Mouse (Mus musculus) layer of hippocampus, adult 18-20 months (tissue): ENCODE results near the gene C2cd5. TPM values are rescaled to one million over a fixed set of nuclear protein-coding genes. Genes with fewer than 3 reads are reported as not detected.

Experiments used
- DNase-seq, 2 experiments: peaks; one replicate each; pipeline ENCODE4 v3.0.0; 2022; ENCODE audit warnings: low spot score in 2 of 2
- total RNA-seq, 2 experiments: library from RNA; stranded (reverse); gene quantifications; 2 replicates each; pipeline ENCODE4 v1.2.3; 2021

C2cd5 gene
- total RNA-seq, 2 experiments from 2014 or later, result 85.2 to 88.4 TPM

GRCm38 (mm10) chr6:143073914-143074313 is 26.0 kb downstream of the C2cd5 start:
- DNase-seq, result no peak

GRCm38 (mm10) chr6:143073476-143073875 is 26.5 kb downstream of the C2cd5 start:
- DNase-seq, result no peak

GRCm38 (mm10) chr6:143072412-143073014 is 27.4 kb downstream of the C2cd5 start:
- no peak for DNase-seq

GRCm38 (mm10) chr6:143070736-143071135 is 29.2 kb downstream of the C2cd5 start:
- no peak for DNase-seq

- no peak for DNase-seq
Measured at GRCm38 (mm10) chr6:143070019-143070418, 29.9 kb downstream of the C2cd5 start.

- DNase-seq, result no peak
Measured at GRCm38 (mm10) chr6:143069606-143070005, 30.3 kb downstream of the C2cd5 start.

- no peak for DNase-seq
Measured at GRCm38 (mm10) chr6:143068181-143068915, 31.6 kb downstream of the C2cd5 start.

GRCm38 (mm10) chr6:143067654-143068053 is 32.3 kb downstream of the C2cd5 start:
- no peak for DNase-seq

GRCm38 (mm10) chr6:143066859-143067258 is 33.1 kb downstream of the C2cd5 start:
- DNase-seq, result no peak

GRCm38 (mm10) chr6:143064047-143064446 is 35.9 kb downstream of the C2cd5 start:
- no peak for DNase-seq

- peak; percentile 70 to 83 for DNase-seq
Measured at GRCm38 (mm10) chr6:143057601-143058000, 42.3 kb downstream of the C2cd5 start.

- no peak for DNase-seq
Measured at GRCm38 (mm10) chr6:143051566-143051965, 48.4 kb downstream of the C2cd5 start.

GRCm38 (mm10) chr6:143049791-143050555 is 50.0 kb downstream of the C2cd5 start:
- DNase-seq, result no peak

GRCm38 (mm10) chr6:143049117-143049516 is 50.8 kb downstream of the C2cd5 start:
- no peak for DNase-seq

GRCm38 (mm10) chr6:143047538-143048258 is 52.2 kb downstream of the C2cd5 start:
- no peak for DNase-seq

GRCm38 (mm10) chr6:143041578-143041977 is 58.4 kb downstream of the C2cd5 start:
- DNase-seq, result no peak

GRCm38 (mm10) chr6:143035261-143035660 is 64.7 kb downstream of the C2cd5 start:
- peak in 1 of 2 experiments; percentile 47 for DNase-seq

- no peak for DNase-seq
Measured at GRCm38 (mm10) chr6:143034503-143034902, 65.4 kb downstream of the C2cd5 start.

GRCm38 (mm10) chr6:143030521-143030920 is 69.4 kb downstream of the C2cd5 start:
- DNase-seq, result no peak

- DNase-seq, result no peak
Measured at GRCm38 (mm10) chr6:143027896-143028295, 72.0 kb downstream of the C2cd5 start.

- no peak for DNase-seq
Measured at GRCm38 (mm10) chr6:143027402-143027801, 72.5 kb downstream of the C2cd5 start.
